Mouse (Mus musculus): ENCODE measurements around the gene AB124611. TPM values are rescaled to one million over a fixed set of nuclear protein-coding genes. Genes with fewer than 3 reads are reported as not detected.

The AB124611 gene
- polyA plus RNA-seq, 2 experiments: 2.1 to 5.7 TPM

GRCm38 (mm10) chr9:21509772-21510688 is 15.9 kb upstream of the AB124611 start, which contains the start of gene Tmed1:
Gene Tmed1, minus strand, starts transcription at chr9:21510252.
- peak within 1 kb of the TSS; percentile 61 to 94 for H3K4me3 ChIP-seq (ENCODE audit: insufficient read depth in 1 of 2, low read depth in 2 of 2, low read length in 2 of 2)
- no peaks in the 10 kb centered on the region for H3K9me3 ChIP-seq (ENCODE audit: control insufficient read depth, low read length)
- H3K27me3 ChIP-seq (ENCODE audit: control insufficient read depth, insufficient read depth, low read length): no peaks in the 10 kb centered on the region
- ATAC-seq (ENCODE audit: insufficient read depth) (peak; percentile 93), DNase-seq (ENCODE audit: low read depth in 3 of 3, low spot score in 3 of 3) (peak; percentile 89 to 92 (median 90))
- H3K9ac ChIP-seq (replicated peaks): peak within 1 kb of the TSS; percentile 66
- H3K4me1 ChIP-seq (replicated peaks; ENCODE audit: control insufficient read depth in 2 of 2, insufficient read depth in 2 of 2, low read length in 1 of 2): peaks cover 7 to 22% of the 10 kb centered on the region in 2 experiments
- peak within 1 kb of the TSS; percentile 87 for H3K4me2 ChIP-seq (ENCODE audit: low read depth)
- H3K27ac ChIP-seq: peak within 1 kb of the TSS; percentile 83
- H3K36me3 ChIP-seq (replicated peaks; ENCODE audit: control insufficient read depth, insufficient read depth, low read depth): peaks cover 22% of the 10 kb centered on the region
- under 1% methylated on average over 44 of the region's 44 CpGs for WGBS (ENCODE audit: insufficient replicate concordance)
- TF ChIP-seq EP300 (IDR thresholded peaks at IDR 0.05; ENCODE audit: low read depth) (peak; percentile 67), CTCF (IDR thresholded peaks at IDR 0.05; ENCODE audit: low read depth) (0 out of 2 replicates have a peak, but pooled peaks have one; percentile 5)

GRCm38 (mm10) chr9:21510689-21511015 is 15.3 kb upstream of the AB124611 start:
- H3K9me3 ChIP-seq (ENCODE audit: control insufficient read depth, low read length): no peaks in the 10 kb centered on the region
- H3K4me1 ChIP-seq (replicated peaks; ENCODE audit: control insufficient read depth in 2 of 2, insufficient read depth in 2 of 2, low read length in 1 of 2): peaks cover 7 to 22% of the 10 kb centered on the region in 2 experiments
- 4% methylated on average over 7 of the region's 7 CpGs for WGBS (ENCODE audit: insufficient replicate concordance)
- ATAC-seq (ENCODE audit: insufficient read depth): no peak
- H3K27ac ChIP-seq: peak overlapping the region; percentile 83
- DNase-seq (ENCODE audit: low read depth in 3 of 3, low spot score in 3 of 3): no peak
- H3K4me3 ChIP-seq (ENCODE audit: insufficient read depth in 1 of 2, low read depth in 2 of 2, low read length in 2 of 2): peak overlapping the region; percentile 61 to 94
- peak overlapping the region; percentile 87 for H3K4me2 ChIP-seq (ENCODE audit: low read depth)
- peak overlapping the region; percentile 66 for H3K9ac ChIP-seq (replicated peaks)
- peaks cover 16% of the 10 kb centered on the region for H3K36me3 ChIP-seq (replicated peaks; ENCODE audit: control insufficient read depth, insufficient read depth, low read depth)
- H3K27me3 ChIP-seq (ENCODE audit: control insufficient read depth, insufficient read depth, low read length): no peaks in the 10 kb centered on the region
- no peak for TF ChIP-seq EP300 (IDR thresholded peaks at IDR 0.05; ENCODE audit: low read depth)
- no peak for TF ChIP-seq CTCF (IDR thresholded peaks at IDR 0.05; ENCODE audit: low read depth)

GRCm38 (mm10) chr9:21511052-21511451 is 14.9 kb upstream of the AB124611 start:
- 61% methylated on average over 9 of the region's 9 CpGs for WGBS (ENCODE audit: insufficient replicate concordance)
- Histone ChIP-seq H3K36me3 (replicated peaks; ENCODE audit: control insufficient read depth, insufficient read depth, low read depth) (peaks cover 13% of the 10 kb centered on the region), H3K9ac (replicated peaks) (peak overlapping the region; percentile 66; the same call in 1 of the 2 replicates), H3K9me3 (ENCODE audit: control insufficient read depth, low read length) (no peaks in the 10 kb centered on the region), H3K4me3 (ENCODE audit: insufficient read depth in 1 of 2, low read depth in 2 of 2, low read length in 2 of 2) (peak overlapping the region; percentile 61 to 94), H3K27me3 (ENCODE audit: control insufficient read depth, insufficient read depth, low read length) (no peaks in the 10 kb centered on the region), H3K4me1 (replicated peaks; ENCODE audit: control insufficient read depth in 2 of 2, insufficient read depth in 2 of 2, low read length in 1 of 2) (peaks cover 7 to 22% of the 10 kb centered on the region in 2 experiments), H3K27ac (peak overlapping the region; percentile 83), H3K4me2 (ENCODE audit: low read depth) (peak overlapping the region; percentile 87)
- ATAC-seq (ENCODE audit: insufficient read depth) (no peak), DNase-seq (ENCODE audit: low read depth in 3 of 3, low spot score in 3 of 3) (no peak)
- TF ChIP-seq CTCF (IDR thresholded peaks at IDR 0.05; ENCODE audit: low read depth) (no peak), EP300 (IDR thresholded peaks at IDR 0.05; ENCODE audit: low read depth) (no peak)

GRCm38 (mm10) chr9:21513466-21513865 is 12.5 kb upstream of the AB124611 start:
- Histone ChIP-seq H3K4me2 (ENCODE audit: low read depth) (no peak overlapping the region), H3K27ac (no peak overlapping the region), H3K9me3 (ENCODE audit: control insufficient read depth, low read length) (no peaks in the 10 kb centered on the region), H3K4me1 (replicated peaks; ENCODE audit: control insufficient read depth in 2 of 2, insufficient read depth in 2 of 2, low read length in 1 of 2) (peaks cover 7 to 24% of the 10 kb centered on the region in 2 experiments), H3K9ac (replicated peaks) (no peak overlapping the region), H3K27me3 (ENCODE audit: control insufficient read depth, insufficient read depth, low read length) (no peaks in the 10 kb centered on the region), H3K36me3 (replicated peaks; ENCODE audit: control insufficient read depth, insufficient read depth, low read depth) (peaks cover 2% of the 10 kb centered on the region; the same call in 1 of the 2 replicates), H3K4me3 (ENCODE audit: insufficient read depth in 1 of 2, low read depth in 2 of 2, low read length in 2 of 2) (no peak overlapping the region)
- peak; percentile 3; the same call in 1 of the 2 replicates for TF ChIP-seq CTCF (IDR thresholded peaks at IDR 0.05; ENCODE audit: low read depth)
- no peak for TF ChIP-seq EP300 (IDR thresholded peaks at IDR 0.05; ENCODE audit: low read depth)
- 93% methylated on average over 4 of the region's 4 CpGs for WGBS (ENCODE audit: insufficient replicate concordance)
- no peak for ATAC-seq (ENCODE audit: insufficient read depth)
- no peak for DNase-seq (ENCODE audit: low read depth in 3 of 3, low spot score in 3 of 3)

GRCm38 (mm10) chr9:21517947-21518495 is 8.0 kb upstream of the AB124611 start:
- Histone ChIP-seq H3K9me3 (ENCODE audit: control insufficient read depth, low read length) (no peaks in the 10 kb centered on the region), H3K4me2 (ENCODE audit: low read depth) (no peak overlapping the region), H3K27ac (no peak overlapping the region), H3K4me1 (replicated peaks; ENCODE audit: control insufficient read depth in 2 of 2, insufficient read depth in 2 of 2, low read length in 1 of 2) (peaks cover 0 to 4% of the 10 kb centered on the region in 2 experiments; a peak in 1 of 4 replicates), H3K36me3 (replicated peaks; ENCODE audit: control insufficient read depth, insufficient read depth, low read depth) (no peaks in the 10 kb centered on the region), H3K27me3 (ENCODE audit: control insufficient read depth, insufficient read depth, low read length) (no peaks in the 10 kb centered on the region), H3K9ac (replicated peaks) (no peak overlapping the region), H3K4me3 (ENCODE audit: insufficient read depth in 1 of 2, low read depth in 2 of 2, low read length in 2 of 2) (no peak overlapping the region)
- TF ChIP-seq EP300 (IDR thresholded peaks at IDR 0.05; ENCODE audit: low read depth): no peak
- TF ChIP-seq CTCF (IDR thresholded peaks at IDR 0.05; ENCODE audit: low read depth): no peak
- WGBS (ENCODE audit: insufficient replicate concordance): 66% methylated on average over 6 of the region's 6 CpGs
- no peak for DNase-seq (ENCODE audit: low read depth in 3 of 3, low spot score in 3 of 3)
- ATAC-seq (ENCODE audit: insufficient read depth): no peak
